Mouse (Mus musculus): ENCODE results near the gene Exog. TPM values are rescaled to one million over a fixed set of nuclear protein-coding genes. Genes with fewer than 3 reads are reported as not detected.

Exog gene
- total RNA-seq, 2 experiments from 2014 or later, result 2.4 to 2.5 TPM

GRCm38 (mm10) chr9:119496960-119497359 lies 52.2 kb downstream of the Exog start:
- intact Hi-C loops (cut with DNase I), result no loop called here
- DNase-seq (ENCODE audit: low spot score), result no peak

- intact Hi-C loops (cut with DNase I), result no loop called here
- DNase-seq (ENCODE audit: low spot score), result no peak
These were observed 53.0 kb downstream of the Exog start for GRCm38 (mm10) chr9:119497546-119498246.

- intact Hi-C loops (cut with DNase I), result no loop called here
- DNase-seq (ENCODE audit: low spot score), result no peak
These were observed 53.5 kb downstream of the Exog start for GRCm38 (mm10) chr9:119498247-119498607.

- intact Hi-C loops (cut with DNase I), result no loop called here
- DNase-seq (ENCODE audit: low spot score), result no peak
These were observed 54.1 kb downstream of the Exog start for GRCm38 (mm10) chr9:119498885-119499284.

GRCm38 (mm10) chr9:119503613-119504012 lies 58.9 kb downstream of the Exog start:
- DNase-seq (ENCODE audit: low spot score), result no peak
- intact Hi-C loops (cut with DNase I), result no loop called here

GRCm38 (mm10) chr9:119504981-119505658 lies 60.4 kb downstream of the Exog start:
- intact Hi-C loops (cut with DNase I), result no loop called here
- DNase-seq (ENCODE audit: low spot score), result no peak

GRCm38 (mm10) chr9:119510902-119511301 lies 66.2 kb downstream of the Exog start:
- intact Hi-C loops (cut with DNase I), result no loop called here

GRCm38 (mm10) chr9:119512993-119513392 lies 68.2 kb downstream of the Exog start:
- intact Hi-C loops (cut with DNase I), result no loop called here
- DNase-seq (ENCODE audit: low spot score), result no peak

More at GRCm38 (mm10) chr9:119510902-119511301, 66.2 kb downstream of the Exog start:
- DNase-seq (ENCODE audit: low spot score), result no peak

GRCm38 (mm10) chr9:119513816-119514215 lies 69.1 kb downstream of the Exog start:
- no peak for DNase-seq (ENCODE audit: low spot score)

GRCm38 (mm10) chr9:119514986-119515385 lies 70.2 kb downstream of the Exog start:
- intact Hi-C loops (cut with DNase I), result loop anchor here (2.0 kb wide), 1 partner anchor 40 kb away; no protein-coding TSS in a partner anchor
- no peak for DNase-seq (ENCODE audit: low spot score)

More at GRCm38 (mm10) chr9:119513816-119514215, 69.1 kb downstream of the Exog start:
- intact Hi-C loops (cut with DNase I), result loop anchor here (2.0 kb wide), 1 partner anchor 39 kb away; no protein-coding TSS in a partner anchor

Other genes starting within 250 kb of the Exog start
- not detected for gene Slc22a13, start 235.8 kb upstream of the Exog start, total RNA-seq (2021)
- 10 to 100 TPM; 43.8 to 44.2 TPM for gene Oxsr1, start 122.5 kb upstream of the Exog start, total RNA-seq (2021)
- 10 to 100 TPM; 83.0 to 88.6 TPM for gene Acaa1a, start 105.3 kb upstream of the Exog start, total RNA-seq (2021)
- 10 to 100 TPM; 12.2 to 14.3 TPM for gene Myd88, start 103.5 kb upstream of the Exog start, total RNA-seq (2021)
- under 1 TPM; 0.16 to 0.42 TPM for gene Xylb, start 87.6 kb upstream of the Exog start, total RNA-seq (2021)
- under 1 TPM in 1 of 2 experiments, not detected in 1; 0.17 TPM for gene Slc22a14, start 79.4 kb upstream of the Exog start, total RNA-seq (2021)
- gene Acvr2b, start 42.8 kb upstream of the Exog start, total RNA-seq (2021), result 1 to 10 TPM; 5.8 to 6.5 TPM
- gene Scn5a, start 134.1 kb downstream of the Exog start, total RNA-seq (2021), result 100 to 1,000 TPM; 141 to 144 TPM